Mouse (Mus musculus): ENCODE data around the gene Pcdh7.

Gene Pcdh7

DNA sequence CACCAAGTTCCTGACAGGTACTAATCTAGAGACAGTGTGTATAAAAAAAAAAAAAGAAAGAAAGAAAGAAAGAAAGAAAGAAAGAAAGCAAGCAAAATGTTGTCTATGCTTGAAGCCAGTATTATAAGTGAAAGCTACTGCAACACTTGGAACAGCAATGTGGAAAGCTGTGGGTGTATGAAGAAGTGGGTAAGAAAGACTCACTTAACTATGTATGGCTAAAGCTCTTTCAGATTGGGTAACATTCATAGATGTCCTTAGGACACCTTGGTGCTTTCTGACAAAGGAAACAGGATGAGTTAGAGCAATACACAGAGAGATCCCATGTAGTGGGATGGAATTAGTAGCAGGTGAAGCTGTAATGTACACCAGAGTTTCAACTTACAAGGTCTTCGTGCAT, 32.6 kb downstream of the Pcdh7 start:
- no peak for DNase-seq (ENCODE audit: low spot score)

- DNase-seq (ENCODE audit: low spot score), result no peak
Measured at GRCm38 (mm10) chr5:57755791-57756190, 38.0 kb downstream of the Pcdh7 start.

GRCm38 (mm10) chr5:57756726-57757424, 39.1 kb downstream of the Pcdh7 start:
- DNase-seq (ENCODE audit: low spot score), result no peak

GRCm38 (mm10) chr5:57757436-57757898, 39.7 kb downstream of the Pcdh7 start:
- no peak for DNase-seq (ENCODE audit: low spot score)

DNA sequence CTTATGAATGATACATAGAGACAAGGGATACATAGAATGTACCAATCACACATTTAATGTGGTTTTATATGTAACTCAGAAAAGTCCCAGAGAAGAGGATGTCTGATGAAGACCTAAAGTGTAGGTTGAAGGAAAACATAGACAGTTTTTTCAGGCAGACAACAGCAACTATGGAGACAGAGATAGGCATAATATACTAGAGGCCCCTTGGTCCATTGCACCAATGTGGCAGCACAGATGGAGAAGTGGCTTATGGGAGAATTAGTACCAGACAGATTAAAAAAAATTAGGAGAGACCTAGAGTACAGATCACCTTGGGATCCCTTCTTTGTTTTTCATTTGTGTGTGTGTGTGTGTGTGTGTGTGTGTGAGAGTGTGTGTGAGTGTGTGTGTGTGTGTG, 41.2 kb downstream of the Pcdh7 start:
- DNase-seq (ENCODE audit: low spot score), result no peak

GRCm38 (mm10) chr5:57760069-57761063, 42.6 kb downstream of the Pcdh7 start:
- no peak for DNase-seq (ENCODE audit: low spot score)

- DNase-seq (ENCODE audit: low spot score), result no peak
Measured at GRCm38 (mm10) chr5:57765356-57765755, 47.6 kb downstream of the Pcdh7 start.

GRCm38 (mm10) chr5:57767346-57767745, 49.6 kb downstream of the Pcdh7 start:
- DNase-seq (ENCODE audit: low spot score), result no peak

DNA sequence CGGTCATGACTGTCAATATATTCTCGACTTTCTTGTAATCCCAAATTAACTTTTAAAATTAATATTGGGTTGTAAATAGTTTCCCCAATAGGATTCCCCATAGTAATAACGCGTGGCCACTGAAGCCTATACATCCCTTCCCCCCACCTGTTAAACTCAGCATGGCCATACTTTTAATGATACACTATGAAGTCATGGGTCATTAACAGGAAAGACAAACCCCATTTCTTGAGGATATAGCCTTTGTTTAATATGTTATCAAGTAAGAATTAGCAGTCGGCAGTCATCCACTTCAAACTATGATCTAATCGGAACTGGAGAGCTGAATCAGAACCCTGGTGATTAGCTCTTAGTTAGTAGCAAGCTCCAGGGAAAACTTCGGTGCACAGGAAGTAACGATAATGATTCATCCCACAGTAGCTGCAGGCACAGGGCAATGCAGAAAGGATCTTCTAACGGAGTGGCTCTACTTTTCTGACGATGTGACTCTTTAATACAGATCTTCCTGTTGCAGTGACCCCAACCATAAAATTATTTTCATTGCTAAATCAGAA, 50.8 kb downstream of the Pcdh7 start:
- no peak for DNase-seq (ENCODE audit: low spot score)

GRCm38 (mm10) chr5:57769644-57770043, 51.9 kb downstream of the Pcdh7 start:
- DNase-seq (ENCODE audit: low spot score), result no peak

DNA sequence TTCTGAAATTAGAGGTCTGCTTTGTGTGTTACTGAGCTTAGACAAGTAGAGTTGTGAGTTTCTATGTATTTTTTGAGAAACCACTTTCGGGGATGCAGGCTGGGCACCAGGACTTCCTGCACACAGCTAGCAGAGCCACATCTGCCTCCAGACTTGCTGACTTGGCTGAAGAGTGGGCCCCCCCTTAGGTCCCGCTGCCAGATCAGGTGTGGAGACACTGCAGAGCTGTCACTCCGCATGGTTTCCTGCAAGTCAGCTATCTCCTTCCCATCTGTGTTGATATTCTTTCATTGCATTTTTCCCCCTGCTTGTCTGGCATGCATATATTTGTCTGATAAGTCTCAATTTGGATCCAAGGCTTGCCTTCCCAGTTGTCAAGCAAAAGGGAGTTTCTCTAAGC, 52.6 kb downstream of the Pcdh7 start:
- no peak for DNase-seq (ENCODE audit: low spot score)

- DNase-seq (ENCODE audit: low spot score), result no peak
Measured at GRCm38 (mm10) chr5:57771122-57771521, 53.4 kb downstream of the Pcdh7 start.

GRCm38 (mm10) chr5:57772711-57773110, 54.9 kb downstream of the Pcdh7 start:
- no peak for DNase-seq (ENCODE audit: low spot score)

- DNase-seq (ENCODE audit: low spot score), result no peak
Measured at GRCm38 (mm10) chr5:57774496-57774895, 56.7 kb downstream of the Pcdh7 start.

- DNase-seq (ENCODE audit: low spot score), result no peak
Measured at GRCm38 (mm10) chr5:57778093-57778492, 60.3 kb downstream of the Pcdh7 start.

- no peak for DNase-seq (ENCODE audit: low spot score)
Measured at GRCm38 (mm10) chr5:57779951-57780350, 62.2 kb downstream of the Pcdh7 start.

GRCm38 (mm10) chr5:57780574-57780973, 62.8 kb downstream of the Pcdh7 start:
- no peak for DNase-seq (ENCODE audit: low spot score)

GRCm38 (mm10) chr5:57781950-57782349, 64.2 kb downstream of the Pcdh7 start:
- no peak for DNase-seq (ENCODE audit: low spot score)

DNA sequence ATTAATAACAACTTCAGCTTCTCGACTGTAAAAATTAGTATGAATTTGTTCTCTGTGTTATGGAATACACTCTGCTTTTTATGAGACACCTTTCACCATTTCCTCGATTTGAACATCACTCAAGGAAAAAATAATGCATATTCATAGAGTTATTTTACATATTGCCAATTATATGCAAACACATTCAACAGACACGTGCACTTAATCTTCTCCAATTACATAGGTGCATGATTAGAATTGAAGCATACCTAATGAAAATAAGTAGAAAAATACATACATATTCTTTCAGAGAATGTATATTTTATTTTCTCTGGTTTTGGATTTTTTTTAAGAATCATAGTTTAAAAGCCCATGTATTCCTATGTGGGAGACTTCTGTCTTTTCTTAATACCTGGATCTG, 64.8 kb downstream of the Pcdh7 start:
- no peak for DNase-seq (ENCODE audit: low spot score)

DNA sequence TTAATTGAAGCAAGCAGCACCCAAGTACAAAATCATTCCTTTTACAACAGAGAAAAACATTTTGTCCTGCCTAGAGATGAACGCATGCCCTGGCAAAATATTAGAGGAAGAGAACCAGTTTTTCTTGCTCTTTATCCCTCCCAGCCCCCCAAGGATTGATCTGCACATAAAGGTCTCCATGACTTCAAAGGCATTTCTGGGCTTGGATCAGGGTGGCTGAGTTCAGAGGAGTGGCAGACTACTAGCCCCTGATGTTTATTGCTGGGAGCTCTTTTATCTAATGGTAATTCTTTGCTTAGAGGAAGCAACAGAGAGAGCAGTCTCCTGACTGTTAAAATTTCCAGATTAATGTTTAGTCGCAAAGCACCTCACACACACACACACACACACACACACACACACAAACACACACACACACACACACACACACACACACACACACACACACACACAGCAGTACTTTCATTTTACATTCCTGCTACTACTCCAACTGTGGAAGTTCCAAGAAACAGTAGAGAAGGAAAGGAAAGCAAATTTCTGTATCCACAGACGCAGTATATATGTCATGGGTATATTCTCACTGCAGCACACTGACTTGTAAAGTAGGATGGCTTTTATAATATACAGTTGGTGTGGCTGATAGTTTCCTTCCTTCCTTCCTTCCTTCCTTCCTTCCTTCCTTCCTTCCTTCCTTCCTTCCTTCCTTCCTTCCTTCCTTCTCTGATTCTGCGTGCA, 71.2 kb downstream of the Pcdh7 start:
- DNase-seq (ENCODE audit: low spot score), result no peak

DNA sequence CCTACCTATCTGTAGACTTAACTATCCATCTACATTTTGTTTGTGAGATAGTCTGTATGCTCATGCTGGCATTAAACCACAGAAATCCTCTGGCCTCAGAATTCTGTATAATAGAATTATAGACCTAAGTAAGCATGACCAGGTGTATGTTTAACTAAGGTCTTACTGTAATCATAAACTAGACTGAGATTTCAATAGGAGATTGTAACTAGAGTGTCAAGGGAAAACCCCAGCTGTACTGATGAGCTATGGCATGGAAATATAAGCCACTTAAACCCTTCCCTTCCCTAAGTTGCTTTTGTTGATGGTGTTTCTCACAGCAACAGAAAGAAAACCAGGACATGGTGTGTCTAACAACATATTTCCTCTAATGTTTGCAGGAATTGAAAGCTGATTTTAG, 78.6 kb downstream of the Pcdh7 start:
- no peak for DNase-seq (ENCODE audit: low spot score)

All from ovary, postnatal 14 days (tissue).